Mouse (Mus musculus) midbrain, embryonic 14.5 days (tissue): ENCODE measurements around the gene Casz1. TPM values are rescaled to one million over a fixed set of nuclear protein-coding genes. Genes with fewer than 3 reads are reported as not detected.

Experiments used
- ATAC-seq: fragments of 200-750 bp; cut with Nextera tagmentation; 2 replicates; pipeline ENCODE4 v1.8.0; 2017; ENCODE audit warnings: moderate number of reproducible peaks, moderate library complexity; ENCODE audit not compliant: low FRiP score, low TSS enrichment
- DNase-seq: peaks from one replicate; pipeline ENCODE4 v3.0.0-alpha.2; 2015
- H3K27ac ChIP-seq: fragments of 300-500 bp; sonication (generic); replicated peaks from 2 replicates; pipeline ENCODE4 v1.5.1; 2014; ENCODE audit warnings: mild to moderate bottlenecking, low read depth, low read length, moderate library complexity
- H3K27me3 ChIP-seq: fragments of 300-500 bp; sonication (generic); 2 replicates; pipeline ENCODE4 v1.6.1; 2014; ENCODE audit warnings: low read length, control low read depth, mixed read lengths; ENCODE audit not compliant: control insufficient read depth, insufficient read depth
- H3K36me3 ChIP-seq: fragments of 300-500 bp; sonication (generic); 2 replicates; pipeline ENCODE4 v1.6.1; 2014; ENCODE audit warnings: low read length, control low read depth; ENCODE audit not compliant: control insufficient read depth, insufficient read depth
- H3K4me1 ChIP-seq: fragments of 300-500 bp; sonication (generic); 2 replicates; pipeline ENCODE4 v1.6.1; 2014; ENCODE audit warnings: mild to moderate bottlenecking, antibody characterized with exemption, low read length, control low read depth; ENCODE audit not compliant: control insufficient read depth, insufficient read depth
- H3K4me2 ChIP-seq: fragments of 300-500 bp; sonication (generic); 2 replicates; pipeline ENCODE4 v1.6.1; 2014; ENCODE audit warnings: mild to moderate bottlenecking, low read length, moderate library complexity
- H3K4me3 ChIP-seq: fragments of 300-500 bp; sonication (generic); replicated peaks from 2 replicates; pipeline ENCODE4 v1.5.1; 2014; ENCODE audit warnings: low read depth, low read length
- H3K9ac ChIP-seq: fragments of 300-500 bp; sonication (generic); replicated peaks from 2 replicates; pipeline ENCODE4 v1.6.1; 2014; ENCODE audit warnings: mild to moderate bottlenecking, low read length, moderate library complexity
- H3K9me3 ChIP-seq: fragments of 300-500 bp; sonication (generic); 2 replicates; pipeline ENCODE4 v1.6.1; 2016; ENCODE audit warnings: low read length, control low read depth, mixed read lengths; ENCODE audit not compliant: control insufficient read depth
- WGBS: fragments of 180-500 bp; shearing (Covaris S2); extraction: QIAGEN DNeasy Blood & Tissue Kit; methylation state at CpG from one replicate; pipeline ENCODE4 v1.1.7; 2014; 5-methylcytosine and 5-hydroxymethylcytosine counted together
- polyA plus RNA-seq: library from polyadenylated mRNA; unstranded; fragments of >200 nt; fragmentation: Nextera tagmentation; extraction: Ambion mirVana; gene quantifications from 2 replicates; pipeline ENCODE4 v1.2.1, GENCODE M21; 2014

The Casz1 gene
- polyA plus RNA-seq, 1 experiment from 2014 or later, result 3.1 TPM

DNA sequence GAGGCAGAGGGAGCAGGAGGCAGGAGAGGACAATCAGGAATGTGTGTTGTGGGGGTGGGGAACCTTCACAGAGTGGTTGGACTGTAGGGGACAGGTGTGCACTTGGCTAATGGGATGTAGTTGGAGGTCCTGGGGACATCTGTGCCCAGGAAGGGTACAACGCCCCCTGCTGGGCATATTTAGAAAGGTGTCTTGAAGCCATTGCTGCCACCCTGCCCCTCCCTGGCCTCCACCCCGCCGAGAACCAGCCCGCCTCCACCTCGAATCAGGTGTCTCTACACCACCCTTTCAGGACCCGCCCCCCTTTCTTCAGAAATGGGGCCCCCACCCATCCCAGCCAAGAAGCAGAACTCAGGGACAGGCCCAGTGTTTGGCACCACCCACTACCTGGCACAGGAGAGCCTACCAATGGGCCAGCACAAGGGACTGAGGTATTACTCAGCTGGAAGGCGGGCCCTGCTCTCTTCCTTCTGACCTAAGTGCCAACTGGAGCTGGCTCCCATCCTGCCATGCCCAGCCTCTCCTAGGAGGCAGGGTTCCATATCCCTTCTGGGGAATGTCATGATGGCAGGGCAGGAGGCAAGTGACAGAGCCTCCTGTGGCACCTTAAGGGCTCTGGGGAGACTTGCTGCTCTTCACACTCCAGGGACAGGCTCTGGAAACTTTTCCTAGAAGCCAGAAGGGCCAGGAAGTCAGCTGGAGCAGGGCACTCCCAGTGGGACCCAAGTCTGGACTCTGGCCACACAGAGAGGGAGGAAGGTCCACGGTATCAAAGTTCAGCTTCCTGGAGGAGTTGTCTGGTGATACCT is 98.9 kb downstream of the Casz1 start:
- 32% methylated on average over 8 of the region's 8 CpGs for WGBS
- 0 out of 2 replicates have a peak overlapping the region, but pooled peaks have one; percentile 6 for H3K4me2 ChIP-seq
- ATAC-seq, result no peak
- peaks cover 59% of the 10 kb centered on the region for H3K27me3 ChIP-seq
- no peak overlapping the region for H3K27ac ChIP-seq
- H3K36me3 ChIP-seq, result no peaks in the 10 kb centered on the region
- H3K4me3 ChIP-seq, result no peak overlapping the region
- H3K9me3 ChIP-seq, result no peaks in the 10 kb centered on the region
- no peak overlapping the region for H3K9ac ChIP-seq
- H3K4me1 ChIP-seq, result peaks cover 9% of the 10 kb centered on the region
- no peak for DNase-seq

DNA sequence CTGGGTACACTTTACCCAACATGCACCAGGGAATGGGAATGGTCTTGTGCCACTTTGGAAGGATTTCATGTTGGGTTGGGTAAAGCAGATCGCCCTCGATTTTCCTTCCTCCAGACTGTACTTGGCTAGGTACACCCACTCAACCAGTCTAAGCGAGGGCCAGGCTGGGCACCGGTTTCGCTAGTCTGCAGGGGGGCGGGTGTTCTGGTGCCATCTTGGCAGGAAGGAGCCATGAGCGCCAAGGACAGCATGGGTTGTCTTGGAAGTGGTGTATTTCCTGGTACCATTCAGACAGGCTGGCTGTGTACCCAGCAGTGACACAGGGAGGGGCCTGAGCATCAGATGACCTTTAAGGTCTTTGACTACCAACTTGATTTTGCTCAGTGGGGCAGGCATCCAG is 101.1 kb downstream of the Casz1 start:
- no peak overlapping the region for H3K9ac ChIP-seq
- H3K27ac ChIP-seq, result no peak overlapping the region
- ATAC-seq, result no peak
- 94% methylated on average over 7 of the region's 7 CpGs for WGBS
- peaks cover 37% of the 10 kb centered on the region; the same call in 1 of the 2 replicates for H3K27me3 ChIP-seq
- H3K9me3 ChIP-seq, result no peaks in the 10 kb centered on the region
- H3K4me3 ChIP-seq, result no peak overlapping the region
- peaks cover 21% of the 10 kb centered on the region for H3K4me1 ChIP-seq
- no peaks in the 10 kb centered on the region for H3K36me3 ChIP-seq
- no peak overlapping the region for H3K4me2 ChIP-seq
- no peak for DNase-seq

DNA sequence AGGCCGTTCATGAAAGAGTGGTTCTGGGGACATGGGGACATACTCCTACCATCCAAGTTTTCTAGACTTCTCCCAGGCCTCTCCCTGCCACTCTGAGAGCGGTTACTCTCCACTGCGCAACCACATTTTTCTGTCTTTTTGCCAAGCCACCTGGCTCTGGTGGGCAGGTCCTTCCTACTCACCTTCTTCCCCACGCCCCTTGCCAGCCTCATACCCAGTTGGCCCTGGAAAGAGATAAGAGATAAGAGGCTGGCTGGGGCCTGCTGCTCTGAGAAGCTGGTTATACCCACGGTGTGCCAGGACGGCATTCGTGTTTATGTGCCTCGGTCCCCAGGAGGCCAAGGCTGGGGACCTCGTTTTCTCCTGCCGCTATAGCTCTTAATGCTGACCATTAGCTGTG is 102.6 kb downstream of the Casz1 start:
- no peaks in the 10 kb centered on the region for H3K36me3 ChIP-seq
- no peak overlapping the region for H3K9ac ChIP-seq
- H3K4me3 ChIP-seq, result no peak overlapping the region
- H3K4me2 ChIP-seq, result no peak overlapping the region
- no peak overlapping the region for H3K27ac ChIP-seq
- DNase-seq (no peak), ATAC-seq (no peak)
- H3K4me1 ChIP-seq, result peaks cover 16% of the 10 kb centered on the region; the same call in 1 of the 2 replicates
- WGBS, result 94% methylated on average over 10 of the region's 10 CpGs
- no peaks in the 10 kb centered on the region for H3K9me3 ChIP-seq
- H3K27me3 ChIP-seq, result peaks cover 29% of the 10 kb centered on the region; the same call in 1 of the 2 replicates

DNA sequence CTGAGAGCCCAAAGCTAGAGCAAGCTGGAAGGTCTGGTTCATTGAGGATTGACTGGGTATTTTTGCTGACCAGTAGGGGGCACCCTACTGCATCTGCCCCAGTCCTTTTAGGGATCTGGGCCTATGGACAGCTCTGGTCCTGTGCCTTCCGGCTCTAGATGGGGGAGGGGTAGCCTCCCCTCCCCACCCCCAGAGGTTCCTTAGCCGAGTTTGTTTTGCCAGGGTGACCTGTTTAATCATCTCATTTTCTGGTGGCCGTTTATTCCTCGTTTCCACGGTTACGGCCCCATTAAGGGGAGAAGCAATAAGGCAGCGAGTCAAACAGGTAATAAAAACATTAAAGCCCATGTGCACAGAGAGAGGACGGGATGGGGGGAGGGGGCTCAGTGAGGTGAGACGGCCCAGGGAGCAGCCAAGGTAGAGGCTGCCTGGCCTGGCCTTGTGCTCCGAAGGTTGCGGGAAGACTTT is 104.0 kb downstream of the Casz1 start:
- Histone ChIP-seq H3K4me1 (peaks cover 25% of the 10 kb centered on the region; the same call in 1 of the 2 replicates), H3K9ac (no peak overlapping the region)
- WGBS, result 53% methylated on average over 11 of the region's 11 CpGs

DNA sequence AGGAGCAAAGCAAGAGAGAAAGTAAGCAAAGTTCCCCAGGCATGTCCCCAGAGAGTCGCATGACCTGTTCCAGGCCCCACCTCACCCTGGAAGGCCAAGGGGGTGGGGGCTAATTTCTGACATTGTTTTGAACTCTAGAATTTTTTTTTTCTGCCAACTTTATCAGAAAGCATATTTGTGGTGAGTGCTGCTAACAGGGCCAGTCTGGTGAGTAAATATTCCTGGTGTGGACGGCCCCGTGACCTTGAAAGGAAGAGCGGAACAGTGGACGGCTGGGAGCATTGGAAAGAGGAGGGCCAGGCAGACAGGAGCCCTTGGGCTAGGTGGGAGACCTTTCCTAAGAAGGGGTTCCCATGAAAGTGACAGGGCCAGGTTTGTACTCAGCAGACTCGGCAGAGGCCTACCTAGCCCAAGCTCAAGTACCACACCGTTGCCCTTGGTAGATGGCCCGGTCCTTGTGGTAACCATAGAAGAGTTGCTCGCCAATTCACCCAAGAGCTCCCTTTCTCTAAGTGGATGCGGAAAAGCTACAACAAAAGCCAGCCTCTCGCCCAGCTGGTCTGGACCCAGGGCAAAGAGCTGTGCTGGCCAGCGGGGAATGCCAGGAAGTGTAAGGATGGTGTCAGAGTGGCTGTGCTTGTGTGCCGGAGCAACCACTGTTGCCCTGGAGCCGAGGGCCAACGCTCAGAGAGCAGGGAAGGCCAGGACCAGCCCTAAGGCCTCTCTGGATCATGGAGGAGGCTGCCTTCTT is 104.7 kb downstream of the Casz1 start:
- H3K9ac ChIP-seq, result no peak overlapping the region
- no peak overlapping the region for H3K4me2 ChIP-seq
- DNase-seq (no peak), ATAC-seq (no peak)
- H3K4me1 ChIP-seq, result peaks cover 24% of the 10 kb centered on the region; the same call in 1 of the 2 replicates
- WGBS, result 82% methylated on average over 15 of the region's 15 CpGs
- H3K9me3 ChIP-seq, result no peaks in the 10 kb centered on the region
- H3K27me3 ChIP-seq, result peaks cover 8% of the 10 kb centered on the region; the same call in 1 of the 2 replicates
- no peak overlapping the region for H3K27ac ChIP-seq
- no peak overlapping the region for H3K4me3 ChIP-seq
- H3K36me3 ChIP-seq, result no peaks in the 10 kb centered on the region

More for the DNA sequence above, 104.0 kb downstream of the Casz1 start:
- DNase-seq, result no peak
- no peak for ATAC-seq
- Histone ChIP-seq H3K4me2 (no peak overlapping the region), H3K4me3 (no peak overlapping the region), H3K27me3 (peaks cover 15% of the 10 kb centered on the region; the same call in 1 of the 2 replicates), H3K36me3 (no peaks in the 10 kb centered on the region), H3K9me3 (no peaks in the 10 kb centered on the region), H3K27ac (no peak overlapping the region)

DNA sequence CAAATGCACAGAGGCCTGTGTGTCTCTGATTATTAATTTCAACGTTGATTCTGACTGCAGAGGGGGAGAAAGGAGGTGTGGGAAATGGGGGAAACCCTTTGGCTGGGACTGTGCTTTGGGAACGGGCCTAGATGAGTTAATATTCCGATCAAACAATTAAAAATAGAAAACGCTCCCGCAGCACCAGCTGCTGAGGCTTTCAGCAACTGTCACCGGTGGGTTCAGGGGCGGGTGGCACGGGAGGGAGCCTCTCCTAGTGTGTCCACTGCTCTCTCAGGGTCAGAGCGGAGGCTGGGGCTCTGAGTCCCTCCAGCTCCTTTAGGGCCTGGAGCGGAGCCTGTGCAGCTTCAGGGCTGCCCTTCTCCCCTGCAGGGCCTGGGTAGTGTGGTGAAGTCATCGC is 105.3 kb downstream of the Casz1 start:
- no peak for DNase-seq
- Histone ChIP-seq H3K9ac (no peak overlapping the region), H3K4me3 (no peak overlapping the region), H3K27ac (no peak overlapping the region), H3K27me3 (peaks cover 5% of the 10 kb centered on the region; the same call in 1 of the 2 replicates), H3K36me3 (no peaks in the 10 kb centered on the region), H3K4me1 (peaks cover 22% of the 10 kb centered on the region; the same call in 1 of the 2 replicates), H3K9me3 (no peaks in the 10 kb centered on the region), H3K4me2 (no peak overlapping the region)
- ATAC-seq, result no peak
- 60% methylated on average over 11 of the region's 11 CpGs for WGBS

DNA sequence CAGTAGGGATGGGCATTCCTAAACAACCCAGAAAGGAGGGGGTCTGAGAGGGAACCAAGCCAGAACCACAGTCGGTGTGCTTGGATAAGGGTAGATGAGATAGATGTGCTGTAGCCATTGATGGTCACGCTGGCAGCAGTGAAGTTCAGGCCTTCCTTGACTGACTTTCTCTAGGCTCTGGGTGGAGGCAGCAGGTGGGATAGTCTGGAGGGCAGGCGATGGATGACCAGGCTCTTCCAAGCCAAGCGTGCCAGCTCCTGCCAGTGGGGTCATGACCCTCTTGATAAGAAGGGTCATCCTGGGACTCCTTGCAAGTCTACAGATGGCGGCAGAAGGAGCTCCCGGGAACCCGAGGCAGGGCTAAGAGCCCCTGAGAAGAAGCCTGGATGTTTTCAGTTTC is 107.9 kb downstream of the Casz1 start:
- no peaks in the 10 kb centered on the region for H3K36me3 ChIP-seq
- H3K4me2 ChIP-seq, result no peak overlapping the region
- DNase-seq (no peak), ATAC-seq (no peak)
- H3K9me3 ChIP-seq, result no peaks in the 10 kb centered on the region
- no peak overlapping the region for H3K4me3 ChIP-seq
- no peak overlapping the region for H3K9ac ChIP-seq
- H3K4me1 ChIP-seq, result peaks cover 37% of the 10 kb centered on the region; the same call in 1 of the 2 replicates
- H3K27ac ChIP-seq, result no peak overlapping the region
- 63% methylated on average over 7 of the region's 7 CpGs for WGBS
- H3K27me3 ChIP-seq, result peaks cover 4% of the 10 kb centered on the region

DNA sequence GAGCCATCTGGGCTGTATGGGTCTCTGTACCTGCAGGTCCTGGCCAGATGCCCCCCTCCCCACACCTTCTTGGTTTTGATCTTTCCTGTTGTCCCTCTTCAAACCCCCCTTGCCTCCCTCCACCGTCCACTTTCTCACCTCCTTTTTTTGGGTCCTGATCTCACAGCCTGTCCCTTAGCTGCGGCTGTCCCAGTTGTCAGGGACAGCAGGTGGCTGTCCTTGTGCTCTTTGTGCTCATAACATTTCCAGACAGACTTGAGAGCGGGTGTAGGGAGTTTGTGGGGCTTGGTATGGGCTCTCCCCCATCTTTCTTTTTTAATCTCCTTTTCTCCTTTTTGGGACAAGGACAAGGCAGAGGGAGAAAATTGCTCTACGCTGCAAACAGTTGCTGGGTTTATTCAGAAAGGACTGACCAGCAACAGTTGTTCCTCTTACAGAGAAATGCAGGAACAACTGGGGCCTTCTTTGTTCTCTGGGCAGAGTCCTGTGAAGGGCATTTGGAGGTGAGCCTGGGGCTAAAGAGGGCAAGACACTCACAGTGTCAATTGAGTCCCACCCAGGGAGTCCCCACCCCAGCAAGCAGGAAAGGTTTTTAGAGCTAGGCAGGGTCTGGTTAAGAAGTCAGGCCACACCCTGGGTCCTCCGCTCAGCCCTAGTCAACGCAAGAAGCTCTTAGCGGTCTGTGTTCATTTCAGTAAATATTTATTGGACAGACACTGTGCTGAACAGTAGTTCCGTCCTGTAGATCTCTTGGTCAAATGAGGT is 108.8 kb downstream of the Casz1 start:
- no peak overlapping the region for H3K4me2 ChIP-seq
- H3K27ac ChIP-seq, result no peak overlapping the region
- no peaks in the 10 kb centered on the region for H3K36me3 ChIP-seq
- no peak overlapping the region for H3K9ac ChIP-seq
- H3K4me3 ChIP-seq, result no peak overlapping the region
- peaks cover 37% of the 10 kb centered on the region; the same call in 1 of the 2 replicates for H3K4me1 ChIP-seq
- H3K9me3 ChIP-seq, result no peaks in the 10 kb centered on the region
- no peak for DNase-seq
- WGBS, result 58% methylated on average over 8 of the region's 8 CpGs
- peaks cover 13% of the 10 kb centered on the region for H3K27me3 ChIP-seq
- ATAC-seq, result no peak
